ENCODE assay signal across 24 mouse cellular contexts in the genomic region with DNA sequence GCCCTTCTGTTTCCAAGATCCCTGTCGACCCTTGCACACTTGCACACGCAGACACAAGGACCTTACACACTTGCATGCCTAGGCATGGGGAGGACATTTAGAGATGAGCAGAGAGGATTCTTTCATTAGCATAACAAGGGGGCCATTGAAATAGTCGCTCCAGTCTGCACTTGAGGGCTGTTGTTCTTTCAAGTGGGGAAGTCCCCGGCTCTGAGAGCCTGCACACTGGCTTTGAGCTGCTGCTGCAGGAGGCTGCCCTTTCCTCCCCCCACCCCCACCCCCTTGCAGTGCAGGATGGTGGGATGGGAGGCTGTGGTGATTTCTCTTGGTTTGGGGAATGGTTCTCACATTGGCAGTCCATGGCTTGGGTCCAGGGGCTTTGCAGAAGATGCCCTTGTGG. TPM values are rescaled to one million over a fixed set of nuclear protein-coding genes. Genes with fewer than 3 reads are reported as not detected.
DNase-seq lines count a peak whose midpoint lies in the region; ATAC-seq and TF ChIP-seq lines count a peak whose summit lies in the region.
"Had no signal": no experiment of that assay in that cellular context is flagged by ENCODE, and none has a peak within 500 bp of the region (broad histone marks: within the 10 kb centered on the region; RNA-seq: fewer than 3 reads in every experiment).

No protein-coding gene starts in this region.

- intact Hi-C loops in left cerebral cortex, postnatal 4 days (cut with DNase I): no loop called here

- H3K9ac ChIP-seq in forebrain, embryonic 11.5 days (ENCODE audit: low read length): peak overlapping the region; percentile 24; the same call in 1 of the 2 replicates
- H3K9ac ChIP-seq in forebrain, embryonic 16.5 days (replicated peaks; ENCODE audit: low read depth, low read length): no peak overlapping the region
- no peak overlapping the region for H3K9ac ChIP-seq in midbrain, embryonic 11.5 days (ENCODE audit: low read length)
- H3K9ac ChIP-seq in midbrain, embryonic 15.5 days: no peak overlapping the region
- H3K9ac ChIP-seq in embryonic facial prominence, embryonic 12.5 days: no peak overlapping the region
- H3K9ac ChIP-seq: heart, embryonic 12.5 days; kidney, embryonic 15.5 days; liver, embryonic 12.5 days; lung, embryonic 14.5 days had no signal

- DNase-seq in forebrain, embryonic 11.5 days (ENCODE audit: low spot score): no peak
- DNase-seq in midbrain, embryonic 11.5 days (ENCODE audit: low spot score, missing footprints): no peak
- DNase-seq in liver: no peak
- no peak for DNase-seq in left cerebral cortex, postnatal 4 days
- DNase-seq: adrenal gland, postnatal 14 days; cerebellum, adult 2 months; gastrocnemius, adult 2 months; heart, postnatal 4 days; lung, embryonic 14.5 days; right cerebral cortex, adult 18-20 months had no signal

- H3K27me3 ChIP-seq in forebrain, embryonic 11.5 days (ENCODE audit: control insufficient read depth, insufficient read depth, low read length): peaks cover 17% of the 10 kb centered on the region
- no peaks in the 10 kb centered on the region for H3K27me3 ChIP-seq in forebrain, embryonic 16.5 days (replicated peaks; ENCODE audit: control insufficient read depth, insufficient read depth, low read length)
- H3K27me3 ChIP-seq in midbrain, embryonic 11.5 days (ENCODE audit: control insufficient read depth, insufficient read depth, low read length): peaks cover 45% of the 10 kb centered on the region
- peaks cover 25% of the 10 kb centered on the region for H3K27me3 ChIP-seq in midbrain, embryonic 15.5 days (replicated peaks)
- H3K27me3 ChIP-seq in E14TG2a.4 (ENCODE audit: insufficient read depth, low read length): peaks cover 83% of the 10 kb centered on the region
- H3K27me3 ChIP-seq in embryonic facial prominence, embryonic 12.5 days: peaks cover 20% of the 10 kb centered on the region; the same call in 1 of the 2 replicates

- no peak overlapping the region for H3K4me2 ChIP-seq in forebrain, embryonic 11.5 days (ENCODE audit: low read depth, low read length, severe bottlenecking)
- H3K4me2 ChIP-seq in forebrain, embryonic 16.5 days (ENCODE audit: low read length): no peak overlapping the region
- no peak overlapping the region for H3K4me2 ChIP-seq in midbrain, embryonic 11.5 days
- no peak overlapping the region for H3K4me2 ChIP-seq in midbrain, embryonic 15.5 days
- no peak overlapping the region for H3K4me2 ChIP-seq in embryonic facial prominence, embryonic 12.5 days (replicated peaks)
- H3K4me2 ChIP-seq: heart, embryonic 12.5 days; kidney, embryonic 15.5 days; liver, embryonic 12.5 days; lung, embryonic 14.5 days had no signal

- H3K4me1 ChIP-seq in forebrain, embryonic 11.5 days (replicated peaks; ENCODE audit: control insufficient read depth, insufficient read depth, low read length): peaks cover 21% of the 10 kb centered on the region
- H3K4me1 ChIP-seq in forebrain, embryonic 16.5 days (replicated peaks; ENCODE audit: control insufficient read depth, insufficient read depth, low read length): peaks cover 12% of the 10 kb centered on the region
- peaks cover 26% of the 10 kb centered on the region for H3K4me1 ChIP-seq in midbrain, embryonic 11.5 days (ENCODE audit: control insufficient read depth, insufficient read depth, low read length)
- H3K4me1 ChIP-seq in midbrain, embryonic 15.5 days: peaks cover 14% of the 10 kb centered on the region
- H3K4me1 ChIP-seq in E14TG2a.4 (replicated peaks; ENCODE audit: low read depth, low read length): peaks cover 53% of the 10 kb centered on the region
- H3K4me1 ChIP-seq in embryonic facial prominence, embryonic 12.5 days: peaks cover 4% of the 10 kb centered on the region; the same call in 1 of the 2 replicates
- H3K4me1 ChIP-seq: liver, embryonic 12.5 days had no signal

- no peak for TF ChIP-seq CTCF in E14TG2a.4 (conservative IDR thresholded peaks at IDR 0.05; ENCODE audit: low read length)

- no peaks in the 10 kb centered on the region for H3K36me3 ChIP-seq in forebrain, embryonic 11.5 days (ENCODE audit: control insufficient read depth, insufficient read depth, low read length)
- no peaks in the 10 kb centered on the region for H3K36me3 ChIP-seq in forebrain, embryonic 16.5 days (ENCODE audit: control insufficient read depth, insufficient read depth)
- H3K36me3 ChIP-seq in midbrain, embryonic 11.5 days (ENCODE audit: control insufficient read depth, insufficient read depth, low read length): no peaks in the 10 kb centered on the region
- no peaks in the 10 kb centered on the region for H3K36me3 ChIP-seq in midbrain, embryonic 15.5 days (replicated peaks)
- no peaks in the 10 kb centered on the region for H3K36me3 ChIP-seq in E14TG2a.4 (ENCODE audit: insufficient read depth, low read length)
- no peaks in the 10 kb centered on the region for H3K36me3 ChIP-seq in embryonic facial prominence, embryonic 12.5 days
- H3K36me3 ChIP-seq: heart, embryonic 12.5 days; kidney, embryonic 15.5 days; limb, embryonic 10.5 days; liver, embryonic 12.5 days had no signal

- 0 out of 2 replicates have a peak overlapping the region, but pooled peaks have one; percentile 12 for H3K27ac ChIP-seq in forebrain, embryonic 11.5 days (ENCODE audit: low read depth, low read length)
- H3K27ac ChIP-seq in forebrain, embryonic 16.5 days (ENCODE audit: low read length): no peak overlapping the region
- H3K27ac ChIP-seq in midbrain, embryonic 11.5 days (ENCODE audit: low read depth, low read length): peak overlapping the region; percentile 6; the same call in 1 of the 2 replicates
- H3K27ac ChIP-seq in midbrain, embryonic 15.5 days: no peak overlapping the region
- no peak overlapping the region; the same call in 1 of the 2 replicates for H3K27ac ChIP-seq in embryonic facial prominence, embryonic 12.5 days
- H3K27ac ChIP-seq: gastrocnemius, adult 2 months; kidney, embryonic 15.5 days; limb, embryonic 10.5 days; liver, embryonic 12.5 days had no signal

- peaks cover under 1% of the 10 kb centered on the region; the same call in 1 of the 2 replicates for H3K9me3 ChIP-seq in forebrain, embryonic 11.5 days (ENCODE audit: control insufficient read depth, low read length)
- no peaks in the 10 kb centered on the region; the same call in 1 of the 2 replicates for H3K9me3 ChIP-seq in forebrain, embryonic 16.5 days (ENCODE audit: control insufficient read depth, low read length)
- H3K9me3 ChIP-seq in midbrain, embryonic 11.5 days (ENCODE audit: control insufficient read depth, low read length): 0 out of 2 replicates have a peak, but pooled peaks cover under 1% of the 10 kb centered on the region
- H3K9me3 ChIP-seq in midbrain, embryonic 15.5 days: peaks cover under 1% of the 10 kb centered on the region; the same call in 1 of the 2 replicates
- peaks cover 2% of the 10 kb centered on the region; the same call in 1 of the 2 replicates for H3K9me3 ChIP-seq in E14TG2a.4 (ENCODE audit: low read length)
- H3K9me3 ChIP-seq in embryonic facial prominence, embryonic 12.5 days: no peaks in the 10 kb centered on the region
- H3K9me3 ChIP-seq: kidney, embryonic 15.5 days; limb, embryonic 10.5 days; liver, embryonic 12.5 days had no signal

- H3K4me3 ChIP-seq in forebrain, embryonic 11.5 days (ENCODE audit: low read depth, low read length): no peak overlapping the region
- no peak overlapping the region for H3K4me3 ChIP-seq in forebrain, embryonic 16.5 days (replicated peaks; ENCODE audit: low read length)
- H3K4me3 ChIP-seq in midbrain, embryonic 11.5 days (ENCODE audit: low read depth, low read length): no peak overlapping the region
- H3K4me3 ChIP-seq in midbrain, embryonic 15.5 days: no peak overlapping the region
- 0 out of 2 replicates have a peak overlapping the region, but pooled peaks have one; percentile 7 for H3K4me3 ChIP-seq in E14TG2a.4 (replicated peaks; ENCODE audit: low read length)
- no peak overlapping the region for H3K4me3 ChIP-seq in embryonic facial prominence, embryonic 12.5 days
- H3K4me3 ChIP-seq: gastrocnemius, adult 2 months; heart, embryonic 12.5 days; kidney, embryonic 15.5 days; limb, embryonic 10.5 days; liver, embryonic 12.5 days; myocyte had no signal

- 9% methylated on average over 4 of the region's 4 CpGs for WGBS in forebrain, embryonic 11.5 days
- 9% methylated on average over 4 of the region's 4 CpGs for WGBS in forebrain, embryonic 16.5 days
- 6% methylated on average over 4 of the region's 4 CpGs for WGBS in midbrain, embryonic 11.5 days
- 6% methylated on average over 4 of the region's 4 CpGs for WGBS in midbrain, embryonic 15.5 days
- 21% methylated on average over 4 of the region's 4 CpGs for WGBS in embryonic facial prominence, embryonic 12.5 days

- no peak for ATAC-seq in forebrain, embryonic 11.5 days (replicated peaks; ENCODE audit: low FRiP score)
- ATAC-seq in forebrain, embryonic 16.5 days: no peak
- ATAC-seq in midbrain, embryonic 11.5 days (ENCODE audit: low FRiP score): peak; percentile 41; the same call in 1 of the 2 replicates
- ATAC-seq in midbrain, embryonic 15.5 days (replicated peaks): no peak
- ATAC-seq in embryonic facial prominence, embryonic 12.5 days (ENCODE audit: insufficient number of reproducible peaks, insufficient read depth, low FRiP score, low TSS enrichment): 0 out of 2 replicates have a peak, but pooled peaks have one; percentile 14
- ATAC-seq: intestine, embryonic 16.5 days; liver, embryonic 12.5 days had no signal

RNA-seq across cellular contexts. Expression of gene Neurog1, which starts 35.9 kb away (rescaled TPM):
- polyA plus RNA-seq in forebrain, embryonic 11.5 days (2014; fragmentation: Nextera tagmentation; extraction: Ambion mirVana): 27.6 and 33.2 TPM in 2 replicates
- 2.3 and 2.6 TPM in 2 replicates for polyA plus RNA-seq in forebrain, embryonic 16.5 days (2015; fragmentation: Nextera tagmentation; extraction: Ambion mirVana)
- 35.6 and 42.1 TPM in 2 replicates for polyA plus RNA-seq in midbrain, embryonic 11.5 days (2014; fragmentation: Nextera tagmentation; extraction: Ambion mirVana)
- polyA plus RNA-seq in midbrain, embryonic 15.5 days (2015; fragmentation: Nextera tagmentation; extraction: Ambion mirVana): 3.9 and 6.1 TPM in 2 replicates
- 5.1 and 6.0 TPM in 2 replicates for polyA plus RNA-seq in embryonic facial prominence, embryonic 12.5 days (2016; fragmentation: Nextera tagmentation; extraction: Ambion mirVana)
- not detected for total RNA-seq in left cerebral cortex, postnatal 4 days (2021)
- total RNA-seq: adrenal gland, postnatal 14 days; common myeloid progenitor, adult 5-6 weeks; gastrocnemius, adult 2 months; granulocyte monocyte progenitor cell, adult 5-6 weeks; heart, postnatal 4 days; MEL had no signal
- polyA plus RNA-seq: cerebellum, adult 2 months; heart, embryonic 12.5 days; intestine, embryonic 16.5 days; kidney, embryonic 15.5 days; large intestine, adult 2 months; limb, embryonic 10.5 days; liver, embryonic 12.5 days; lung, embryonic 14.5 days; myocyte had no signal

RNA-seq across cellular contexts. Expression of gene Tifab, which starts 37.4 kb away (rescaled TPM):
- 0.11 and 0.13 TPM in 2 replicates for polyA plus RNA-seq in forebrain, embryonic 11.5 days (2014; fragmentation: Nextera tagmentation; extraction: Ambion mirVana)
- polyA plus RNA-seq in forebrain, embryonic 16.5 days (2015; fragmentation: Nextera tagmentation; extraction: Ambion mirVana): 0.91 and 1.2 TPM in 2 replicates
- polyA plus RNA-seq in midbrain, embryonic 11.5 days (2014; fragmentation: Nextera tagmentation; extraction: Ambion mirVana): 0.43 and 0.60 TPM in 2 replicates
- polyA plus RNA-seq in midbrain, embryonic 15.5 days (2015; fragmentation: Nextera tagmentation; extraction: Ambion mirVana): 0.96 and 1.2 TPM in 2 replicates
- 1.3 and 1.5 TPM in 2 replicates for polyA plus RNA-seq in embryonic facial prominence, embryonic 12.5 days (2016; fragmentation: Nextera tagmentation; extraction: Ambion mirVana)
- under 1 TPM; 0.89 to 0.94 TPM for total RNA-seq in left cerebral cortex, postnatal 4 days (2021)
- total RNA-seq: MEL had no signal
- polyA plus RNA-seq: myocyte had no signal

Comparison
In these comparisons a context has a peak if more than half of its experiments do, and no peak if none do; other contexts are left out.
1. ATAC-seq: peak in midbrain, embryonic 11.5 days (single experiment) and embryonic facial prominence, embryonic 12.5 days (single experiment); none in forebrain, embryonic 11.5 days (single experiment), forebrain, embryonic 16.5 days (single experiment) and midbrain, embryonic 15.5 days (single experiment).
2. H3K27ac ChIP-seq: peak in forebrain, embryonic 11.5 days (single experiment) and midbrain, embryonic 11.5 days (single experiment); none in forebrain, embryonic 16.5 days (single experiment), midbrain, embryonic 15.5 days (single experiment) and embryonic facial prominence, embryonic 12.5 days (single experiment).